Mouse (Mus musculus): ENCODE results near the gene Nek3. TPM values are rescaled to one million over a fixed set of nuclear protein-coding genes. Genes with fewer than 3 reads are reported as not detected.

Nek3 gene
- polyA plus RNA-seq (2012; rRNA removed; ENCODE audit: low replicate concordance), result 1.2 and 1.8 TPM in 2 replicates

DNA sequence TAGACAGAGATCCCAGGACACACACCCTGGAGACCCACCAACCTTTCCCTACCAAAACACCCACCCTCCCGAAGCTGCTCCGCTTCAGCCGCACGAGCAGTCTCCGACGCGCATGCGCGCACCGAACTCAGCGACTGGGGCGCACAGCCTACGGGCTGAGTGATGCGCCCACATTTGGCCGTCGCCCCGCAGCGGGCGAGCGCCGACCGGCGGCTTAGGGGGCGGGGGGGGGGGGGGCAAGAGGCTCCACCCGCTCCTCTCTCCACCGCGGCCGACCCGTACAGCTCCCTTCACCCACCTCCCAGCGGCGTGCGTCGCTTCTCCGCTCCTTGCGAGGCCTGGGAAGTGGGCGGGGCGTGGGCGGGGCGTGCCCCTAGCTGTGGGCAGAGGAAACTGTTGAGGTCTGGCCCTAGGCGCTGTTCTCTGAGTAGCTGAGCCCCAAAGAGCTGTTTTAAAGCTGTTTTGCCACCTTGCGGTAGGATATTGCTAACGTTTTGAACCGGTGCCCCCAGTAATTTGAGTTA is at the start of gene Nek3:
TSS of gene Nek3 (minus strand) at position 356 of the 524 bp plus-strand sequence.

GRCm38 (mm10) chr8:22192660-22193431 is 26.6 kb upstream of the Nek3 start, which contains the start of gene Vps36:
Gene Vps36 (plus strand): TSS chr8:22192809.

GRCm38 (mm10) chr8:22185431-22186397 is 19.5 kb upstream of the Nek3 start, which contains the start of gene Ckap2:
Gene Ckap2 (minus strand): TSS chr8:22185819.

DNA sequence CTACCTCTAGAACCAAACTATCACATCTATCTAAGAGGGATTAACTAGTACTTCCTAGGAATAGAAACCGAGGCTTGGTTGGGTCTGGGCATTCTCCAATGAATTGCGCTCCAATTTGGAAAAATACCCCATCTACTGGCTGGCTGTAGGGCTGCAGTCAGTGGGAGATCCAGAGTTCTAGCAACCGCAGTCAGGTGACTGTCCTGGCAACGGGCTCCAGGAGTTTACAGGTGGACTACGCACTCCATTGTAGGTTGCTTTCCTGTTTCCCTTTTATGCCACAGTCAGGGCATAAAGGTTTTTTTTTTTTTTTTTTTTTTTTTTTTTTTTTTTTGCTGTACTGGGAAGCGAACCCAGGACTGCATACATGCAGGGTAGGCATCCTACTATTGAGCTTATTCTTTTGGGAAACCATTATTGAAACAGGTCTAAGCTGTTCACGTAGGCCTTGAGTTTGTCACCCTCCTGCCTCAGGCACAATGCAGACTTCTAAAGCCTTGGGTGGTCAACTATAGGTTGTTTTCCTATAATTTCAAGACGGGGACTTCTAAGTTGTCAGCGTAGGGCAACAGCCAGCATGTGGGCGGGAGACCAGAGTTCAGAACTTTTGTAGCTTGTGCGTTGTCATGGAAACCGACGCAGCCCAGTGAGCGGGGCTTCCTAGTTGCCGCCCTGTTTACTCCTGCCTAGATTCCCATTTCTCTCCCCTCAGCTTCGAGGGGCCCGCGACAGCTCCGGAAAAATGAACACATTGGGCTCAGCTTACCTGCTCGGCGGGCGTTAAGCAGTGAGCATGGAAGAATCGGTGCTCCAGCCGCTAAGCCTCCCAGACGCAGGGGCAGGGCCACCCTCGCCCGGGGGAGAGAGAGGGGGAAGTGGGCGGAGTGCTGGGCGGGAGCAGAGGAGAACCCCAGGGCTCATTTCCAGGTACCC is 41.7 kb downstream of the Nek3 start, which contains the start of gene Nek5:
TSS of gene Nek5 (minus strand) at position 834 of the 933 bp plus-strand sequence.

Other genes with a start within 250 kb of the Nek3 start
- gene Defb15, start 233.7 kb downstream of the Nek3 start, polyA plus RNA-seq (2012; rRNA removed; ENCODE audit: low replicate concordance), result not detected in 2 replicates
- not detected in 2 replicates for gene Defb35, start 228.1 kb downstream of the Nek3 start, polyA plus RNA-seq (2012; rRNA removed; ENCODE audit: low replicate concordance)
- gene Defb13, start 219.7 kb downstream of the Nek3 start, polyA plus RNA-seq (2012; rRNA removed; ENCODE audit: low replicate concordance), result not detected in 2 replicates
- gene Fam90a1a, start 207.7 kb downstream of the Nek3 start, polyA plus RNA-seq (2012; rRNA removed; ENCODE audit: low replicate concordance), result not detected in 2 replicates
- not detected in 2 replicates for gene Ccdc70, start 196.7 kb downstream of the Nek3 start, polyA plus RNA-seq (2012; rRNA removed; ENCODE audit: low replicate concordance)
- 0.04 and 0.77 TPM in 2 replicates for gene Atp7b, start 106.1 kb downstream of the Nek3 start, polyA plus RNA-seq (2012; rRNA removed; ENCODE audit: low replicate concordance)
- gene Alg11, start 105.7 kb downstream of the Nek3 start, polyA plus RNA-seq (2012; rRNA removed; ENCODE audit: low replicate concordance), result 5.9 and 9.0 TPM in 2 replicates
- 0.18 TPM in 1 of 2 replicates, not detected in the other for gene Nek5, start 41.4 kb downstream of the Nek3 start, polyA plus RNA-seq (2012; rRNA removed; ENCODE audit: low replicate concordance)
- 0.54 and 3.1 TPM in 2 replicates for gene Ckap2, start 19.4 kb upstream of the Nek3 start, polyA plus RNA-seq (2012; rRNA removed; ENCODE audit: low replicate concordance)
- 12.3 and 13.2 TPM in 2 replicates for gene Vps36, start 26.4 kb upstream of the Nek3 start, polyA plus RNA-seq (2012; rRNA removed; ENCODE audit: low replicate concordance)
- gene Thsd1, start 60.9 kb upstream of the Nek3 start, polyA plus RNA-seq (2012; rRNA removed; ENCODE audit: low replicate concordance), result 9.9 and 10.4 TPM in 2 replicates
- 0.06 and 0.13 TPM in 2 replicates for gene Tpte, start 117.0 kb upstream of the Nek3 start, polyA plus RNA-seq (2012; rRNA removed; ENCODE audit: low replicate concordance)
- 4.4 and 6.7 TPM in 2 replicates for gene Slc25a15, start 232.2 kb upstream of the Nek3 start, polyA plus RNA-seq (2012; rRNA removed; ENCODE audit: low replicate concordance)
- 6.6 and 7.5 TPM in 2 replicates for gene Mrps31, start 244.9 kb upstream of the Nek3 start, polyA plus RNA-seq (2012; rRNA removed; ENCODE audit: low replicate concordance)

Measured in subcutaneous adipose tissue, adult 2 months (tissue).